Mouse (Mus musculus) B cell, adult 2 months (primary cell): ENCODE results near the gene Cass4.

Source experiments
- DNase-seq, 2 experiments: peaks; one replicate each; pipeline ENCODE4 v3.0.0; 2022

Gene Cass4

DNA sequence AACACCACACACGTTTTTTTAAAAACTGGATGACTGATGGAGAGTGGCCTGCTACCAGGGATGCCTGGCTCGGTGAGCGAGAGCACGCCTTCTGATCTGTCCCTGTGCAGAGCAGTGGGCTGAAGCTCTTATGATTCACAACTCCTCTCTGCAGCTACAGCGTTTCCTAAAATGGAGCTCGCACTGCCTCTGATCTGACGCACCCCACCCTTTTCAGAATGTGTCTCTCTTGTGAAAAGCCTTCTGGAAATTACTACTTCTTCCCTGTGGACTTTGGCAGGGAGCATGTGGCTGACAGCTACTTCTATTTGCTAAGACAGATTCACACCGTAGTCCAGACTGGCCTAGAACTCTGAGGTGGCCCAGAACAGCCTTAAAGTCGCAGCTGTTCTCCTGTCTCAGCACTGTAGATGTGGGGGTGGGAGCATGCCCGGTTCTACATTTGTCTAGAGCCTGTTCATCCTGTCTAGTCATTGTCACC lies 1.5 kb upstream of the Cass4 start:
- no peak for DNase-seq

DNA sequence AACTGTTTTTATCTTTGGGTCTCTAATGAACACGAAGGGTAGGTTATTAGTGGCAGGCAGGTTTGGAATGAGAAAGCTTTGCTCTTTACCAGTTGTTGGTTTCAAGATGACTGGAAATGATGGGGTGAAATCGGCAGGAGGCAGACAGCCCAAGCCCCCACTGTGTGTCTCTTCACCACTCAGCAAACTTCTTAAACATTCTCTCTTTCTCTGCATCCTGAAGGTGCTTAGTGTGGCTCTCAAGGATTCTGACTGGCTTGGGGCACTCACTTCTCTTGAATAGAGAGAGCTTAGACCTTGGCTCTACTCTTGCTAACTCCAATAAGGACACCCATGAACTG lies 428 bp downstream of the Cass4 start:
- no peak for DNase-seq

DNA sequence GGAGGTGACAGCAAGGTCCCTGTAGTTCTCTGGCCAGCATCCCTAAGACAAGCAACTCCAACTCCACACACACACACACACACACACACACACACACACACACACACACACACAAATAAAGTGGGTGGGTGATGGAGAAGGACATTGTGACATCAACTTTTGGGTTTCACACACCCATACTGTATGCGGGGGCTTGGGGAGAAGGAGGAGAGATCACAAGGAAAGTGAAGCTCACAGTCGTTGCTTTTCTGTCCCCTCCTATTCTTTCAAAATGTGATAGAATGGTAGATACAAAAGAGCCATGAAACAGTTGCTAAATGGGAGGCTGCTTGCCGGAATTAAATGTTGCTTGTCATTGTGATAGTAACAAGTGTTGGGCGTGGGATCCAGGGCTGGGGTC lies 1.1 kb downstream of the Cass4 start:
- DNase-seq = no peak

GRCm38 (mm10) chr2:172395961-172396360 lies 2.4 kb downstream of the Cass4 start:
- no peak for DNase-seq

DNA sequence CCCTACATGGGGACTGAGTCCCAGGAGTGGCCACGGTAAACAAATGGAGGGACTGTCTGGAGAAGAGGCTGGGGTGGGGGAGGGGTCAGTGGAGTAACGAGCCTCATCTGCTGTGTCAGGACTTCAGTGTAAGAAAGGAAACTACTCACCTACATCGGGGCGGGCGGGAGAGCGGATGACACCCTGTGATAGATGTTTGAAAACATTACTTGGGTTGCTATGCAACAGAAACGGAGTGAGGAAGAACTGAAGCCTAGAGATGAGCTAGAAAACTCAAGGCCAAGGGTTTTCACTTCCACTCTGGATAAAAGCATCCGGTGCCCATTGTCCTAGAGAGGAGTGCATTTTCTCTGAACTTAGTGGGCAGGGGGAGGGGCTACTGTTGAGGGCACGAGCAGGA lies 6.3 kb downstream of the Cass4 start:
- DNase-seq = peak; percentile 69 to 78

DNA sequence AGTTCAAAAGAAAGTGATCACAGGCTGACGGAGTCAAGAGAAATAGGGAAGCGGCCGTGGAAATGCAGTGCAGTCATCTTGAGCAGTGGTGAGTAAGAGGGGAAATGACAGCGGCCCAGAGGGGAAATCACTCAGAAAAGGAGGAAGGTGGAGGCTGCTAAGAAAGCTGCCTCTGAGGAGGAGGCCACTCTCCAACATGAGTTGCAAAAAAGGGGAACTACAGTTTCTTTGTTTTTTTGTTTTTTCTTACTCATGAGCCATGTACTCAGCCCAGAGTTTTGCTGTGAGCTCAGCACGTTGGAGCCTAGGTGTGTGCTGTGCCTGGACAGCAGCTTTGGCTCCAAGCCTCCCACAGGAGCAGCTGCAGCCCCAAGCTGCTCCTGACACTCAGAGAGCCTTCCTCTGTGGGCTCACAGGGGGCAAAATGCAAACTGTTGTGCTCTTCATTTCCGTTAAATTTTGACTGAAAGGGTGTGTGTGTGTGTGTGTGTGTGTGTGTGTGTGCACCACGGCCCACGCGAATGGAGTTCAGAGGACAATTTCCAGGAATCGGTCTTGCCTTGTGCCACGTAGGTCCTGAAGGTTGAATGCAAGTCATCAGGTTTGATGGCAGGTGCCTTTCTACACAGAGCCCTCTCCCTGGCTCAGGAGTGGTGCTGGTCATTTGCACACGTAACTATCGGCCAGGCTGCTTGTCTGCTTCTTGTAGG lies 7.7 kb downstream of the Cass4 start:
- peak; percentile 75 to 84 for DNase-seq

- DNase-seq = no peak
Measured at GRCm38 (mm10) chr2:172404239-172404638, 10.6 kb downstream of the Cass4 start.

DNA sequence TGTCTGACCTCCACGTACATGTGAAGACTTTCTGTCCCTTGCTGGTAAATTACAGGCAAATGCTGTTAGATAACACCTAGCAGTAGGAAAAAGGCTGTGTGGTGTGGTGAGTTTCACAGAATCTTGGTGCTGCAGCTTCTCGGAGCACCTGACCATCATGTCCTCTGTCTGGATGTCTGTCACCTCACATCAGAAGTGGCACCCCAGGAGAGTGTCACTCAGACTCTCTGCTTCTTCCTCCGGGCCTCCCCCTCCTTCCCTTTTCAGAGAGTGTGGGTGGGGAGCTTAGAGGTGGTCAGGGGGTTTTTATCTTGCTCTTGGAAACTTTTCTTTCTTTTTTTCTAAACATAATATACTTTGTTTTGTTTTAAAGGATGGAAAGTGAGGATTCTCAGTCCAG lies 11.4 kb downstream of the Cass4 start:
- DNase-seq = no peak

DNA sequence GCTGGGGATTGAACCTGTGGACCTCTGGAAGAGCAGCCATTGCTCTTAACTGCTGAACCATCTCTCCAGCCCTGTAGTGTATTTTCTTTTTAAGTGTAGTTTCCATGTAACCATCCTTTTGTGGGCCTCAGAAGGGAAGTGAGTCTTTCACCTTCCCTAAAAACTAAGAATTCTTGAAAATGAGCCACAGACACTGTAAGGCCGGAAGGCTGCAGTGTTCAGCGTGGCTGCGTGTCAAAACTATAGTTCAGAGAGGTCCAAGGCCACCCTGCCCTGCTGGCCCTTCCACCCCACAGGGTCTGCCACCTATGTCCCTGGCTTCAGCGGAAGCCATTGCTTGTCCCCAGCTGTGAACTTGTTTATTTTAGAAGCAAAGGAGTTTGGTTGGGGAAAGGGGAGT lies 12.6 kb downstream of the Cass4 start:
- no peak for DNase-seq

- no peak for DNase-seq
Measured at GRCm38 (mm10) chr2:172407499-172407898, 13.9 kb downstream of the Cass4 start.

DNA sequence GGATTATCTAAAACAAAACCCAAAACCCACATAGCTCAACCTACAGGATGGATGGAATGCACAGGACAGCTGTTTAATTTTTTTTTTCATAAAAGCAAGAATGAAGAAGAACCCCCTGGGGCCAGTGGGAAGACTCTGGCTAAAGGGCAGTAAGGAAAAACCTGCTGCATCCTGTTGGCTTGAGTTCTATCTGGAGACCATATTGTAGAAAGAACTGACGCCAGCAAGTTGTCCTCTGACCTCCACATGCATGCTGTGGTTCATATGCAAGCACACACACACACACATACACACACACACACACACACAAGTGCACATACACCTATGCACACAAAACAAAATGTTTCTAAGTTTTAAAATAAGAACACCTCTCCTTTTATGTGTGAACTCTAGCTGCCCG lies 17.1 kb downstream of the Cass4 start:
- DNase-seq = no peak

- no peak for DNase-seq
Measured at GRCm38 (mm10) chr2:172411091-172411490, 17.5 kb downstream of the Cass4 start.

GRCm38 (mm10) chr2:172412454-172412853 lies 18.9 kb downstream of the Cass4 start:
- DNase-seq = peak; percentile 31 to 32

GRCm38 (mm10) chr2:172413273-172413672 lies 19.7 kb downstream of the Cass4 start:
- no peak for DNase-seq

- no peak for DNase-seq
Measured at GRCm38 (mm10) chr2:172413894-172414293, 20.3 kb downstream of the Cass4 start.

DNA sequence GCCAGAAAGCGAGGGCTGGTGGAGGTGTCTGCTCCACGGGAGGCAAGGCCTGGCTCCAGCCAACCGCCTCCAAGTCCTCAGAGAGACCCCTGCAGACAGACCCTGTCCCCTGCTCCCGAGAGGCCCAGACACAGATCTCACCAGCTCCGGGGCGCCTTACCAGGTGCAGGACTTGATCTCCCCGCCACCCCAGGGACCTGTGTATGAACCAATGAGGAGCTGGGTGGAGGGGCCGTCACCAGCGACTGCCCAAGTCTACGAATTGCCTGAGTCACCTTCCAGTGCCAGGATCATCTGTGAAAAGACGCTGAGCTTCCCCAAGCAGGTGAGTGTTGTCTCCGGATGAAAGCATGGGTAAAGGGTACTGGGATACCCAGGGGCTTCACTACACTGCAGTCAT lies 22.6 kb downstream of the Cass4 start:
- DNase-seq = no peak

- no peak for DNase-seq
Measured at GRCm38 (mm10) chr2:172416876-172417275, 23.3 kb downstream of the Cass4 start.

- no peak for DNase-seq
Measured at GRCm38 (mm10) chr2:172418208-172418607, 24.6 kb downstream of the Cass4 start.

DNA sequence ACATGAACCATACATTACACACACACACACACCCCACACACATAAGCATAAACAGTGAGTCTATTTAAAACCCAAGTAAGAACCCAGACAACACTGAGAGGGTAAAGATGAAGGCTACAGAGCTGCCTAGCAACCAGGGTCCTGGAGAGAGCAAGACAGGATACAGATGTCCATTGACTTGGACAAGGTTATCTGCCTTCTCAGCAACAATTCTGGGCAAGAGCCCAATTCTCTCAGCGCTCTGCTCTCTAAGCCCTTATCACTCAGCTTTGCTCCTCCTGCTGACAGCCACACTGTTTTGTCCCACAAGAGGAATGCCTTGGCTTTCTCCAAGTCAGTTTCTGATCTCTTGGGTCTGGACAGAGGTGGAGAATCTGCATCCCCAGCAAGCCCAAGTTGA lies 37.0 kb downstream of the Cass4 start:
- no peak for DNase-seq

- DNase-seq = peak; percentile 69 to 71
Measured at GRCm38 (mm10) chr2:172433746-172434145, 40.2 kb downstream of the Cass4 start.

DNA sequence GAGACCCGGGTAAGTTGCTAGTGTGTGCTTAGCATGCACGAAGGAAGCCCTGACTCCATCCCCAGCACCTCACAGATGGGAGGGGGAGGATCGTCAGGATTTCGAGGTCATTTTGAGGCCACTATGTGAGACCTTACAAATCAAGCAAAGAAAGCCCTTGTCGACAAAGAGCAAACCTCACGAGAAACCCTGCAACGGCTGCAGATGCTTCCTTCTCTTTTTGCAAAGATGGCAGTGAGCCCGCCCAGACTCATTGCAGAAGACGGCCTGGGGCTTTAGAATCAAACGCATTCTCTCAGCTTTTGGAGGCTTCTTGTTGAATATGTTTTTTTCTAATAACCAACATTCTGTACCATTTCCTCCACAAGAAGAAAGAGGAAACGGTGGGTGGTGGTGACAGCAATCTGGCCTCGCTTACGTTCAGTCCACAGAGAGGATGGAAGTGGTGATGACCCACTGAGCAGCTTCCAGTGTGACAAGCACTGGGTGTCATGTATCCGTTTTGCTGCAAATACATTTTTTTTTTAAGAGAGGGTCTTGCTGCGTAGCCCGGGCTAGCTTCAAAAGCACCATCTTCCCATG lies 43.9 kb downstream of the Cass4 start:
- peak; percentile 51 to 62 for DNase-seq

DNA sequence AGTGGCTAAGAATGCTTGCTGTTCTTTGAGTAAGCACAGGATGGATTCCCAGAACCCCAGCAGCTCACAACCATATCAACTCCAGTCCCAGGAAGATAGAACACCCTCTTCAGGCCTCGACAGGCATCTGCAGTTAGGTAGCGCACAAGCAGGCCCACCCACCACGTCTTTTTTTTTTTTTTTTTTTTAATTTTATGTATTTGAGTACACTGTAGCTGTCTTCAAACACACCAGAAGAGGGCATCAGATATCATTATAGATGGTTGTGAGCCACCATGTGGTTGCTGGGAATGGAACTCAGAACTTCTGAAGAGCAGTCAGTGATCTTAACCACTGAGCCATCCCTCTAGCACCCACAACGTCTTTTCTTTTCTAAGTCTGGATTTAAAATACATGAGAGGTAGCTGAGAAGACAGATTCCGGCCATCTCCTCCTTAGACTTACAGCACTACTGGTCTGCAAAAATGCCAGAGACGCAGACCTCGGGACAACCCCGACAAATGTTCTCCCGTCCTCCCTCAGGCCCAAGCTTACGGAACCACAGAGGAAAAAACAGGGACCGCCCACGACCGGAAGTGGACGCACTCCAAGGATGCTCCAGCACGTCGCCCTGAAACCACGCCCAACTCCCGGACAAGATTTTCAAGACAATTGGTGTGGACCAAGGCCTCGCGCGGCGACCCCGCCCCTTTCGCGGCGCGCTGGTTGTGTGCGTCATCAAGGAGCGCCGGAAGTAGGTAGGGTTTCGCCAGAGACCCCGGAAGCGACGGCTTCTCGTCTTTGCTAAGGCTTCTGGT lies 46.4 kb downstream of the Cass4 start, which contains the start of gene Rtf2:
Gene Rtf2 (plus strand): TSS at position 714 of the 797 bp plus-strand sequence.
- peak; percentile 99 for DNase-seq

DNA sequence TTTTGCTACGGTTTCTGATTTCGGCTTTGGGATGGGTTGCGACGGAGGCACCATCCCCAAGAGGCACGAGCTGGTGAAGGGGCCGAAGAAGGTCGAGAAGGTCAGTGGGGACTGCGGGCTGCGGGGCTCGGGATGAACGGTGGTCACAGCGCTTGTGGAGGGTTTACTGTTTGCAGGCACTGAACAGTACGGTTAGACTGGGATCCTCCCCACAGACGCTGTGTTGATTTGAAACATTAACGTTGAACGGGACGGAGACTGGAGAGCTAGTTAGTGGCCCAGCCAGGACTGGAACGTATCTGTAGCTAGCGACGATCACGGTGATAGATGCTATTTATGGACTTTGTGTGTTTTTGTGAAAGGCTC lies 47.0 kb downstream of the Cass4 start:
- DNase-seq = no peak

DNA sequence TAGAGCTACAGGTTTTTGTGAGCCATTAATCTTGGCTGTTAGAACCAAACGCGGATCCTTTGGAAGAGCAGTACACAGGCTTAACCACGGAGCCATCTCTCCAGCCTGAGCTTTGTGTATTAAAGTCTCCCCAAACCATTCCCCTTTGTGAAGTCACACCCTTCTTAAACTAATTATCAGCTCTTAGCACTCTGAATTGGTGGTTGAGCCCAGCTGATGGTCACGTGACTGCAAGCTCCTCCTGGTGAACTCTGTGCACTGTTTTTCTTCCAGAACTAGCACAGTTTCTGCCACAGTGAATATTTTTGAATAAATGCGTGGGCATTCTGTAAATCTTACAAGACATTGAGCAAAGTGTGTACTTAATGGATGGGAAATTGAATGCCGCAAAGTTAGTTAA lies 47.6 kb downstream of the Cass4 start:
- DNase-seq = peak in 1 of 2 experiments; percentile 26
